Mouse (Mus musculus) neural tube, embryonic 14.5 days (tissue): ENCODE measurements around the gene Yif1b. TPM values are rescaled to one million over a fixed set of nuclear protein-coding genes. Genes with fewer than 3 reads are reported as not detected.

ENCODE experiments used
- polyA plus RNA-seq: library from polyadenylated mRNA; unstranded; fragments of >200 nt; fragmentation: Nextera tagmentation; extraction: Ambion mirVana; gene quantifications from 2 replicates; pipeline ENCODE4 v1.2.1, GENCODE M21; 2014

Gene Yif1b
- polyA plus RNA-seq, 1 experiment from 2014 or later, result 104 TPM

Other genes starting within 250 kb of the Yif1b start
- 5.9 and 11.6 TPM in 2 replicates for gene Ryr1, start 113.2 kb upstream of the Yif1b start, polyA plus RNA-seq
- gene Rasgrp4, start 103.5 kb upstream of the Yif1b start, polyA plus RNA-seq, result 0.51 and 0.59 TPM in 2 replicates
- 29.5 and 33.6 TPM in 2 replicates for gene Fam98c, start 82.1 kb upstream of the Yif1b start, polyA plus RNA-seq
- 0.23 and 0.33 TPM in 2 replicates for gene Ggn, start 68.1 kb upstream of the Yif1b start, polyA plus RNA-seq
- 9.6 and 14.9 TPM in 2 replicates for gene Spred3, start 67.9 kb upstream of the Yif1b start, polyA plus RNA-seq
- gene Psmd8, start 57.6 kb upstream of the Yif1b start, polyA plus RNA-seq, result 301 and 308 TPM in 2 replicates
- 2.5 and 3.8 TPM in 2 replicates for gene Catsperg1, start 24.3 kb upstream of the Yif1b start, polyA plus RNA-seq
- 0.32 and 0.52 TPM in 2 replicates for gene Kcnk6, start 5.8 kb upstream of the Yif1b start, polyA plus RNA-seq
- 0.50 and 0.75 TPM in 2 replicates for gene 2200002D01Rik, start 10.1 kb downstream of the Yif1b start, polyA plus RNA-seq
- gene Spint2, start 43.6 kb downstream of the Yif1b start, polyA plus RNA-seq, result 46.9 and 62.4 TPM in 2 replicates
- gene Ppp1r14a, start 51.0 kb downstream of the Yif1b start, polyA plus RNA-seq, result 1.8 and 3.6 TPM in 2 replicates
- gene Dpf1, start 65.6 kb downstream of the Yif1b start, polyA plus RNA-seq, result 190 and 228 TPM in 2 replicates